Mouse (Mus musculus) monocyte, adult 2 months (primary cell): ENCODE measurements around the gene Gm6465.
"Not testable (repeated sequence)": the region's sequence is repeated elsewhere in the genome, so short reads cannot be mapped to it uniquely, and the experiment has no call there.

Experiments used
- DNase-seq, 2 experiments: peaks; one replicate each; pipeline ENCODE4 v3.0.0; 2022; ENCODE audit warnings: low spot score in 2 of 2, low read depth in 1 of 2

Gene Gm6465

GRCm38 (mm10) chr5:11845239-11845638 is at the start of gene Gm6465:
Gene Gm6465 (plus strand): TSS chr5:11845539.
- not testable (repeated sequence) for DNase-seq

DNA sequence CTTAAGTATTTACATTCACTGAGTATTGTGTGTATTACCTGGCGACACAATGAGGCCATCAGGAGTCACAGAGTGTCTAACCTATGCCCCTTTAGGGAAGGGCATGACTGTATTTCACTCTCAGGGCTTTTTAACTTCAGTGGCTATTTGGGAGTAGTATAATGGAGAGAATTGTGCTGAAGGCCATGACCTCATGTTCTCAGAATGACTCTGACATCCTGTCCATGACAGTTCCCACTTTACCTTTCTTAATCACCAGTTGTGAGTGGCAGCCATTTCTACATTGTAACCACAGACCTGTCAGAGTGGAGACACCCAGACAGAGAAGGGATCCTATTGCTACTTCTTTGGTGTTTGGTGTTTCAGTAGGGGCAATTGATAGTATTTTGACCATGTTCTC is 485 bp downstream of the Gm6465 start:
- not testable (repeated sequence) for DNase-seq

DNA sequence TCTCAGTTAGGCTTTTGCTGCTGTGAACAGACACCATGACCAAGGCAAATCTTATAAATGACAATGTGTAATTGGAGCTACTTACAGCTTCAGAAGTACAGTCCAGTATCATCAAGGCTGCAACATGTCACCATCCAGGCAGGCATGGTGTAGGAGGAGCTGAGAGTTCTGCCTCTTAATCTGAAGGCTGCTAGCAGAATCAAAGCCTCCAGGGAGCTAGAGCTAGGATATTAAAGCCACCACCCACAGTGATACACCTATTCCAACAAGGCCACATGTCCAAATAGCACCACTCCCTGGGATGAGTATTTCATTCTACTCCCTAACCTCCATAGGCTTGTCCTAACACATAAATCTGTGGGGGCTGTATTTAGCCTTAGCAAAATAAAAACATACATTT is 12.6 kb downstream of the Gm6465 start:
- DNase-seq = not testable (repeated sequence)
